Mouse (Mus musculus): ENCODE results near the gene Flvcr2.

DNA sequence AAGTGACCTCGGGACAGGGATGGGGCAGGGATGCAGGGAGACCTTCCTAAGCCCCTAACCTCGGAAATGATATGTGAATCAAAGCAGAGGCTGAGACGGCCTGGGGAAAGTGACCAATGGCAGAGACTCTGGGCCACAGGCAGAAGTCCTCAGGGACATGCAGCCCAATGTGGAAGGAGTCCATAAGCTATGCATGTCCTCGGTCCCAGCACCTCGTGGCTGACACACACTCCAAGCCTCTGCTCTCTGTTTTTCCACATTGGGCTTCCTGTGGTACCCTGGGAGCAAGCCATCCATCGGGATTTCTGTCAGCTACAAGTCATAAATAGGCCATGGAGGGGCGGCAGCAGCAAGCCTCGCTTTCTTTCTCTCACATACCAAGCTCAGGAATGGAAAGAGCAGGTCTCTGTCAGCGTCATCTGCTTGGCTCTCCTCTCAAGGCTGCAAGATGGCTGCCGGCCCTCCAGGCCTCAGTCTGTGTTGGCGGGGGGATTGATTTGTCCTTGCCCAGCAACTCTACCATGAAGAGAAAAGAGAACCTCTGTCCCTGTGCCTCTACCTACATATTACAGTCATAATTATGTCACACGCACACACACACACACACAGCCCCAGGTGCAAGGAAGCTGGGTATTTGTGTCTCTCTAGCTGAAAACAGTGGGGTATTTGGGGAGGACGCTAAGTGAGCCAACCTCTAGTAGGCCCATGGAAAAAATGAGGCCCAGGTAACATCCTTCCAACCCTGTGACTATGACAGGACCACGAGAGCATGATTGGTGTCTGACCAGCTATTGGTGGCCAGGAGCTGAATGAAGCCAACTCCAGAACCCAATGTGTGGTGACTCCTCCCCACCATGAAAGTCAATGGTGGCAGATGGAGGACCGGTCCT lies 43.9 kb upstream of the Flvcr2 start:
- TF ChIP-seq CTCF (IDR thresholded peaks at IDR 0.05; ENCODE audit: borderline replicate concordance, insufficient read depth, low read depth, low read length) (no peak), POLR2A (IDR thresholded peaks at IDR 0.05; ENCODE audit: borderline replicate concordance, insufficient read depth, low read length) (no peak)
